Mouse (Mus musculus) cortical plate, adult 2 months (tissue): ENCODE results near the gene Ptgr2.

ENCODE experiments used
- CTCF ChIP-seq: fragments of 200-500 bp; IDR thresholded peaks from 2 replicates; pipeline ENCODE4 v1.5.1; 2011; ENCODE audit warnings: mild to moderate bottlenecking, control low read depth, low read length; ENCODE audit not compliant: insufficient read depth; ENCODE audit errors: extremely low read depth
- POLR2A ChIP-seq: fragments of 200-500 bp; IDR thresholded peaks from 2 replicates; pipeline ENCODE4 v1.6.1; 2011; ENCODE audit warnings: mild to moderate bottlenecking, low read length, control low read depth; ENCODE audit not compliant: insufficient read depth; ENCODE audit errors: extremely low read depth

DNA sequence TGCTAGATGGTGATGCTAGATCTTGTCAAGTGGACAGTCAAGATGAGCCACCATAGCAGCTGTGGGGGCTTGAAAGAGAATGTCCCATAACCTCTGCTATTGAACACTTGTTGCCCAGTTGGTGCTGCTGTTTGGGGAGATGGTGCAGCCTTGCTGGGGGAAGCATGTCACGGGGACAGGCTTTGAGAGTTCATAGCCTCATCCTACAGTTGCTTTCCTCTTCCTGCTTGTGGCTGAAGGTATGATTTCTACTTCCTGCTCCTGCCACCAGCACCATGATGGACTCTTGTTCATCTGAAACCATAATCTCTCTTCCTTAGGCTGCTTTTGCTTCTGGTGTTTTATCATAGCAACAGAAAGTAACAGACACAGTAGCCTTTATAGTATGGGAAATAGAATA lies 19.5 kb downstream of the Ptgr2 start:
- TF ChIP-seq CTCF (no peak), POLR2A (no peak)
